Mouse (Mus musculus) bone marrow macrophage, adult 2 months (primary cell): ENCODE data around the gene Scn2b.

Experiments used
- CTCF ChIP-seq: IDR thresholded peaks from 2 replicates; pipeline ENCODE4 v1.5.1; 2012; ENCODE audit warnings: low read depth, mild to moderate bottlenecking, low read length, moderate library complexity
- POLR2A ChIP-seq: IDR thresholded peaks from 2 replicates; pipeline ENCODE4 v1.6.1; 2012; ENCODE audit warnings: mild to moderate bottlenecking, low read depth, low read length, borderline replicate concordance

- no peak for TF ChIP-seq CTCF
- TF ChIP-seq POLR2A, result no peak
These were observed 24.9 kb upstream of the Scn2b start for GRCm38 (mm10) chr9:45092641-45093040.
